Mouse (Mus musculus) heart, embryonic 13.5 days (tissue): ENCODE measurements around the gene Olfr1537. TPM values are rescaled to one million over a fixed set of nuclear protein-coding genes. Genes with fewer than 3 reads are reported as not detected.

Experiments
- ATAC-seq: fragments of 200-750 bp; cut with Nextera tagmentation; 2 replicates; pipeline ENCODE4 v1.8.0; 2017; ENCODE audit warnings: moderate TSS enrichment; ENCODE audit not compliant: insufficient number of reproducible peaks, low FRiP score, low TSS enrichment; ENCODE audit errors: extremely low read depth
- H3K27ac ChIP-seq: fragments of 300-500 bp; sonication (generic); replicated peaks from 2 replicates; pipeline ENCODE4 v1.5.1; 2015; ENCODE audit warnings: moderate library complexity, mild to moderate bottlenecking, inconsistent platforms
- H3K27me3 ChIP-seq: fragments of 300-500 bp; sonication (generic); replicated peaks from 2 replicates; pipeline ENCODE4 v1.6.1; 2015; ENCODE audit warnings: mild to moderate bottlenecking, inconsistent platforms
- H3K36me3 ChIP-seq: fragments of 300-500 bp; sonication (generic); 2 replicates; pipeline ENCODE4 v1.6.1; 2015; ENCODE audit warnings: mild to moderate bottlenecking, inconsistent platforms
- H3K4me1 ChIP-seq: fragments of 300-500 bp; sonication (generic); 2 replicates; pipeline ENCODE4 v1.6.1; 2015; ENCODE audit warnings: inconsistent platforms
- H3K4me2 ChIP-seq: fragments of 300-500 bp; sonication (generic); 2 replicates; pipeline ENCODE4 v1.6.1; 2015; ENCODE audit warnings: inconsistent platforms, mild to moderate bottlenecking, moderate library complexity
- H3K4me3 ChIP-seq: fragments of 300-500 bp; sonication (generic); 2 replicates; pipeline ENCODE4 v1.5.1; 2015; ENCODE audit warnings: moderate library complexity, mild to moderate bottlenecking, inconsistent platforms
- H3K9ac ChIP-seq: fragments of 300-500 bp; sonication (generic); 2 replicates; pipeline ENCODE4 v1.6.1; 2015; ENCODE audit warnings: inconsistent platforms, mild to moderate bottlenecking, moderate library complexity
- H3K9me3 ChIP-seq: fragments of 300-500 bp; sonication (generic); 2 replicates; pipeline ENCODE4 v1.6.1; 2016; ENCODE audit warnings: inconsistent platforms
- WGBS: fragments of 180-500 bp; shearing (Covaris S2); methylation state at CpG from one replicate; pipeline ENCODE4 v1.1.7; 2015; ENCODE audit warnings: mixed read lengths; 5-methylcytosine and 5-hydroxymethylcytosine counted together
- polyA plus RNA-seq: library from polyadenylated mRNA; unstranded; fragments of >200 nt; fragmentation: Nextera tagmentation; extraction: Ambion mirVana; gene quantifications from 2 replicates; pipeline ENCODE4 v1.2.1, GENCODE M21; 2015

The Olfr1537 gene
- not detected in 2 replicates for polyA plus RNA-seq

- 67% methylated on average over 1 of the region's 1 CpGs for WGBS
- no peak within 1 kb of the TSS for H3K27ac ChIP-seq
- H3K27me3 ChIP-seq: no peaks in the 10 kb centered on the region
- H3K9me3 ChIP-seq: 0 out of 2 replicates have a peak, but pooled peaks cover 4% of the 10 kb centered on the region
- ATAC-seq: no peak
- H3K36me3 ChIP-seq: no peaks in the 10 kb centered on the region
- H3K4me1 ChIP-seq: no peaks in the 10 kb centered on the region
- no peak within 1 kb of the TSS for H3K4me3 ChIP-seq
- no peak within 1 kb of the TSS for H3K4me2 ChIP-seq
- H3K9ac ChIP-seq: no peak within 1 kb of the TSS
Measured at GRCm38 (mm10) chr9:39249894-39250293, at the start of gene Olfr1537. Gene Olfr1537, minus strand, starts transcription at chr9:39249994.

GRCm38 (mm10) chr9:39287136-39287535 lies 37.3 kb upstream of the Olfr1537 start:
- Histone ChIP-seq H3K9ac (no peak overlapping the region), H3K4me1 (no peaks in the 10 kb centered on the region), H3K9me3 (no peaks in the 10 kb centered on the region), H3K4me3 (no peak overlapping the region), H3K27ac (no peak overlapping the region), H3K4me2 (no peak overlapping the region), H3K36me3 (no peaks in the 10 kb centered on the region), H3K27me3 (no peaks in the 10 kb centered on the region)
- 72% methylated on average over 2 of the region's 2 CpGs for WGBS
- ATAC-seq: no peak

- Histone ChIP-seq H3K9ac (no peak within 1 kb of the TSS), H3K4me2 (no peak within 1 kb of the TSS), H3K4me1 (no peaks in the 10 kb centered on the region), H3K27ac (no peak within 1 kb of the TSS), H3K27me3 (no peaks in the 10 kb centered on the region), H3K4me3 (no peak within 1 kb of the TSS), H3K9me3 (no peaks in the 10 kb centered on the region), H3K36me3 (no peaks in the 10 kb centered on the region)
- WGBS: 74% methylated on average over 3 of the region's 3 CpGs
- ATAC-seq: no peak
Measured at GRCm38 (mm10) chr9:39276718-39277117, 26.9 kb upstream of the Olfr1537 start, which contains the start of gene Olfr945. Gene Olfr945, minus strand, starts transcription at chr9:39276818.

- H3K4me2 ChIP-seq: no peak within 1 kb of the TSS
- no peaks in the 10 kb centered on the region for H3K9me3 ChIP-seq
- no peaks in the 10 kb centered on the region for H3K36me3 ChIP-seq
- no peak within 1 kb of the TSS for H3K9ac ChIP-seq
- no peak within 1 kb of the TSS for H3K4me3 ChIP-seq
- no peak for ATAC-seq
- no peaks in the 10 kb centered on the region for H3K4me1 ChIP-seq
- no peaks in the 10 kb centered on the region for H3K27me3 ChIP-seq
- H3K27ac ChIP-seq: no peak within 1 kb of the TSS
Measured at GRCm38 (mm10) chr9:39201620-39202019, 48.2 kb downstream of the Olfr1537 start, which contains the start of gene Olfr944. Gene Olfr944, plus strand, starts transcription at chr9:39201920.

Other genes starting within 250 kb of the Olfr1537 start
- not detected in 2 replicates for gene Olfr146, start 226.6 kb downstream of the Olfr1537 start, polyA plus RNA-seq
- gene Olfr937, start 185.0 kb downstream of the Olfr1537 start, polyA plus RNA-seq: not detected in 2 replicates
- gene Olfr938, start 171.1 kb downstream of the Olfr1537 start, polyA plus RNA-seq: not detected in 2 replicates
- gene Olfr27, start 121.9 kb downstream of the Olfr1537 start, polyA plus RNA-seq: not detected in 2 replicates
- not detected in 2 replicates for gene Olfr943, start 83.7 kb downstream of the Olfr1537 start, polyA plus RNA-seq
- gene Olfr944, start 48.1 kb downstream of the Olfr1537 start, polyA plus RNA-seq: not detected in 2 replicates
- not detected in 2 replicates for gene Olfr945, start 26.8 kb upstream of the Olfr1537 start, polyA plus RNA-seq
- not detected in 2 replicates for gene Olfr948, start 76.1 kb upstream of the Olfr1537 start, polyA plus RNA-seq
- not detected in 2 replicates for gene Olfr951, start 137.4 kb upstream of the Olfr1537 start, polyA plus RNA-seq
- gene Olfr952, start 177.2 kb upstream of the Olfr1537 start, polyA plus RNA-seq: not detected in 2 replicates
- not detected in 2 replicates for gene Olfr954, start 206.7 kb upstream of the Olfr1537 start, polyA plus RNA-seq
- not detected in 2 replicates for gene Olfr955, start 221.9 kb upstream of the Olfr1537 start, polyA plus RNA-seq
- not detected in 2 replicates for gene Olfr44, start 244.0 kb upstream of the Olfr1537 start, polyA plus RNA-seq